Mouse (Mus musculus): ENCODE results near the gene Col9a2. TPM values are rescaled to one million over a fixed set of nuclear protein-coding genes. Genes with fewer than 3 reads are reported as not detected.

Col9a2 gene
- total RNA-seq (2022) = under 1 TPM; 0.40 to 0.78 (median 0.57) TPM

DNA sequence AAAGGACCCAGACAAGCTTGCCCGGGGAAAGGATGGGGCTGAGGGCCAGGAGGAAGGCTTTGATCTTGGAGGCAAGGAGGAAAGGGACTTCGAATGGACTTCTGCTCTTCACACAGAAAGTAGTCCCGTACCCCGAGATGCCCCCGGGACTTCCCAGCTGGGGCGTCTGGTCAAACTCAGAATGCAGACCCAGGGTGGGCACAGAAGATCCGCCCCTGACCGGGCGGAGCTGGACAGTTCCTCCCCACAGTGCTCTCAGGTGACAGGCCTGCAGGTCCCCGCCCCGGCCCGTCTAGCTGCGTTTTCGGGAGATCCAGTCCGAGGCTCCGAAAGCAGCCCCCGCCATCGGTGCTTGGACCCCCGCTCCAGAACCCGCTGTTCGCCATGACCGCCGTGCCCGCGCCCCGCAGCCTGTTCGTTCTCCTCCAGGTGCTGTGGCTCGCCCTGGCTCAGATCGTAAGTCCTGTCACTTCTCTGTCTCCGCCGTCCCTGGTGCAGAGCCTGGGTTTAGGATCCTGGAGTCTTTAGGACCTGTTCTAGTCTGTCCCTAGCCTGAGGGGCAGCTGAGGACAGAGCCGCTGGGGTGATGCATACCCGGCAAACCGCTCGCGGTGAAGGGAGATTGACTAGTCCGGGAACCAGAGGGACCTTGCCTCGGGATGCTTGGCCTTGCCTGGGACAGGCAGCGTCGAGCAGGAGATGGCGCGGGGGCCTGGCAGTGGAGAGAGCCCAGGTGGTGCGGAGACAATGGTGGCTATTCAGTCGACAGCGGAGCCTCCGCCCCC lies at the start of gene Col9a2:
TSS of gene Col9a2 (plus strand) at position 55 of the 785 bp plus-strand sequence.
- DNase-seq = no peak

DNA sequence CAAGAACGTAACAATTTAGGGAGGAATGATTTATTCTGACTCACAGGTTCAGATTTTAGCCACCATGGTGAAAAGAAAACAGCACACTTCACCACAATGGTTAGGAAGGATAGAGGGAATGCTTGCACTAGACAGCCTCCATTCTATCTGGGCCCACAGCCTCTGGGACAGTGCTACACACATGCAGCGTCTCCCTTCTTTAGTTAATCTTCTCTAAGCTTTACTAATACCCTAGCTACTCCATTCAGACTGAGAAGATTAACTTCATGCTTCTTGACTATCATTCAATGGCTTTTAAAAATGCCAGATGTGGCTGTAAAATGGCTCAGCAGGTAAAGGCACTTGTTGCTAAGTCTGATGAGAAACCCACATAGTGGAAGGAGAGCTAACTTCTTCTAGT lies 46.9 kb upstream of the Col9a2 start:
- no peak for DNase-seq

GRCm38 (mm10) chr4:120993025-120993424 lies 46.2 kb upstream of the Col9a2 start:
- DNase-seq = no peak

GRCm38 (mm10) chr4:120995911-120996310 lies 43.3 kb upstream of the Col9a2 start:
- DNase-seq = no peak

GRCm38 (mm10) chr4:121001042-121001441 lies 38.1 kb upstream of the Col9a2 start:
- DNase-seq = no peak

GRCm38 (mm10) chr4:121001659-121002058 lies 37.5 kb upstream of the Col9a2 start:
- no peak for DNase-seq

DNA sequence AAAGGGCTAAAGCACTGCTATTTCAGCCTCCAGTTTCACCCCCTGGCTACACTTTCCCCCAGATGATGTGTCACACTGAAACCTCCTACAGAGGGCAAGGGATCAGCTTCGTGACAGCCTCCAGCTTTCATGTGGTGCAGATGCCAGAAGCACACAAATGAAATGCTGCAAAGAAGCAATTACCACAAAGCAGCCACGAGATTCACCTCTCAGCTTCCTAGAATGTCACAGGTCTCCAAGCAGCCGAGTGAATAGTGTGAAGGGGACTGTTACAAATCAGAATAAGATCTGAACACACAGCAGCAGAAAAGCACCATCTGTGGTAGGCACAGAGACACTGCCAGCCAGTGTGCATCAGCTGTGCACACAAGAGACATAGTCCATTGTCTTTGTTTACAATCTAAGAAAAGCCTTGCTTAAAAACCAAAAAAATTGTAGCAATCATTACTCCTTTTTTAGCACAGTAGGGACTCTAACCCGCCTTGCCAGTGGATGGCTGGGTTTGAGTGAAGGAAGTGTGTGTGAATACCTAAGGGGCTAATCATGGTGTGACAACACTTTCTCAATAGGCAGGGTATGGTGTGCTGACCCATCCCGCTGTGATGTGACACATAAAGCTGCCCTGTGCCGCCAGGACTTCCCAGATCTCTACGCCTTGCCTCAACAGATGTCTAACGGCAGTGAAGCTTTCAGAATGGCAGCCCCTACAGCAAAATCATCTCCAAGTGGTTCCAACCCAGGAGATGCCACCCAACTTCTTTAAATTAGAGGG lies 36.6 kb upstream of the Col9a2 start:
- no peak for DNase-seq

DNA sequence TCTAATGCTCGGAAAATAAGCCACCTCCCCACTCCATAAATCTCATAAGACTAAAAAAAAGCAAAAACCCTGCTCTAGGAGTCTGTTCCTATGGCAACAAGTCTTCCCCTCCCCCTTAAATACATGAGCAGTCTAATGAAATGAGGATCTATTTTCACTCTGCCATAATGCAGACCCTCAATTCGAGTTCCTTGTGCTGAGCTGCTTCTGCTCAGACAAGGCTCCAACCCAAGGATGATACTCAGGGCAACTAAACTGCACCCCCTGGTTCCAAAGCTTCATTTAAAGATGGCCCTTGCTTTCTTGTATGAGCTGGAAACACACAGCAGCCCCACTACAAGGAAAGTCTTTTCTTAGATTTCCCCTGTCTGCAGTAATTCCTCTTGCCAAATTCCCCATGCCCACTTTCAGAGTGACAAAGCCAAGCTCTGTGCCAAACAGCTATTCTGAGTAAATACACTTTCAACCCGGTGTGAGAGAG lies 35.5 kb upstream of the Col9a2 start:
- no peak for DNase-seq

DNA sequence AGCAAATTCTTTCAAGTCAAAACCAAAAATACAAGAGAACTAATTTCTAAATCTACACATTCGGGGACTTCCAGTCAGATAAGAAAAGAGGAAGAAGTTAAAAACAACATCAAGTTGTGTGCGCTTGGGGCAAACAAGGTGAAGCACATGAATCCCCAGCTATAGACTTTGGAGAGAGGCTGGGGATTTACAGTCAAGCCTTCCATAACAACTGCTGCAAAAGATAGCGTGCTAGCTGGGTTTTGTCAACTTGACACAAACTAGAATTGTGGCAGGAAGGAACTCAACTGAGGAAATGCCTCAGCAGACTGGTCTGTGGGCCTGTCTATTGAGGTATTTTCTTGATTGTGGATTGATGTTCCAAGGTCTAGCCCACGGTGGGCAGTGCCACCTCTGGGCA lies 34.5 kb upstream of the Col9a2 start:
- no peak for DNase-seq

DNA sequence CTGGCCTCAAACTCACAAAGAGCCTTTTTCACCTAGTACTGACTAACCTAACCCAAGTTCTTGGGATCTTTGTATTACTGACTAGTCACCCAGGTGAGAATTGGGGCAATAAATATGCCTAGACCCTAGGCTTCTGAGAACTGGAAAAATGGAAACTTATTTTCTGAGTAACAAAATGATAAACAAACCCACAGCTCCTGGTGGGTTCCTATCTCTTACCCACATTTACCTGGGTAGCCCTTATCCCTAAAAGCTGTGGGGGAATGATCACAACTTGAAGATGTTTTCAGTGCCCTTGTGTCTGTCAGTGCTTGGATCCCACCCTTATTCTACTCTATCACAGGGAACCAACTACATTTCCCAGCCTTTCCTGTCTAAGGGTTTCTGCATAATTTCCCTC lies 32.2 kb upstream of the Col9a2 start:
- no peak for DNase-seq

DNA sequence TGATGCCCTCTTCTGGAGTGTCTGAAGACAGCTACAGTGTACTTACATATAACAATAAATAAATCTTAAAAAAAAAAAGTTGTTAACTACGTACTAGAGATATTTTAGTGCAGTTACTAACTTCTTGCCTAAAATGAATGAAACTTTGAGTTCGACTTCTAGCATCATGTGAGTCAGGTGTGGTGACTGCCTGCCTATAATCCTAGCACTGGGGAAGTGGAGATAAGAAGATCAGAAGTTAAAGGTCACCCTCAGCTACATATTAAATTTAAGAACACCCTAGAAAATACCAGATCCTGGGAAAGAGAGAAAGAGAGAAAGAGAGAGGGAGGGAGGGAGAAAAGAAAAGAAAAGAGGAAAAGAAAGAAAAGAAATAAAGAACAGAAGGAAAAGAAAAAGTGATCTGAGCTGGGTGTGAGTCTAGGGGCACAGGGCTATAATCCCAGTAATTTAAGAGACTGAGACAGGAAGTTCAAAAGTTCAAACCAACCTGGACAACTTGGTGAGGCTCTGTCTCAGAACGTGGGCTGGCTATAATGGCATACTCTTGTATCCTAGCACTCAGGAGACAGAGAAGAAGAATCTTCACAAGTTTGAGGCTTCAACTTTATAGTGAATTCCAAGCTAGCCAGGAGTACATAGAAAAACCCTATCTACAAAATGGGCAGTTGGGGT lies 31.0 kb upstream of the Col9a2 start:
- no peak for DNase-seq

DNA sequence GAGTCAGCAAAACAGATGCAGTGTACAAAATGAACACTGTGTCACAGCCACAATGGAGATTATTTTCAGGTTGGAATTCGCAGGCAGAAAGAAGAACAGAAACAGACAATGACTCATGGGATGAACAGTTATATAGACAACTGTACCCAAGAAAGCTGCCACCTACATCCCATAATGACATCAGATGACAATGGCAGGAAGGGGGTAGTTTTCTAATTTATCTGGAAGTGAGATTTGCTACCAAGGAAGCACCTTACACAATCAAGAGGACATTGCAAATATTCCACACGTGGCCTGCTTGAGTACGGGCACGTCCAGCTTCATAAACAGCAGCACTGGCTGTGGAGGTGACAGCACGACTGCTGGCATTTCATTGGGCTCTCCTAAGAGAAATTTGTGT lies 30.0 kb upstream of the Col9a2 start:
- DNase-seq = no peak

DNA sequence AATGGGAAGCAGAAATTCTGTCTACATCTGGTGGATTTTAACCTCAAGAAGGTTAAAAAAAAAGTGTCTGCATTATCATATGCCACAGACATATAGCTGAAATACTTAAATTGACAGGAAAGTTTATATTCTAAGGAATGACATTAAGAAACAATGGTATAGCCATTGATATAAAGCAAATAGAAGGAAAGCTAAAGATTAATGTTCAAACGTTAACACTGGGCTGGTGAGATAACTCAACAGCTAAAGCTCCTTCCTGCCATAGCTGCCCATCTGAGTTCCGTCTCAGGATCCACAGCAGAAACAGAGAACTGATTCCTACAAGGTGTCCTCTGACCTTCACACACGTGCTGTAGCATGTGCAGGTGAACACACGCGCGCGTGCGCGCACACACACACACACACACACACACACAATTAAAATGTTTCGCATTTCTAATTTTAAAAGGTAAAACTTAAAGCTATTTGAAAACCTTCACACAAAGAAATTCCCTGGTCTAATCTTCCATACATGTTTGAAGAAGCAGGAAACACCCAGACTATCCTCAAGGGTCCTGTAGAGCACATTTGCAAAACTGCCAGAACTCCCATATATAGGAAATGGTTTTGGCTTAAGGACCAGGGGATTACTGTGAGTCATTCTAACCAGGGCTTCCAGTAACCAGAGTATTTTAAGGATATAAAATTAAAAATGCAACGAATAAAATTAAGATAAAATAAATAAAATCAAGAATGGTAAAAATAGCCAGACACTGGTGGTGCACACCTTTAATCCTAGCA lies 28.2 kb upstream of the Col9a2 start:
- DNase-seq = no peak

- no peak for DNase-seq
Observed at GRCm38 (mm10) chr4:121014594-121015267, 24.5 kb upstream of the Col9a2 start.

GRCm38 (mm10) chr4:121015268-121015659 lies 23.9 kb upstream of the Col9a2 start:
- DNase-seq = no peak

GRCm38 (mm10) chr4:121016021-121016898 lies 22.9 kb upstream of the Col9a2 start:
- DNase-seq = peak; percentile 42

- DNase-seq = peak; percentile 98
Observed at GRCm38 (mm10) chr4:121016928-121017657, 22.1 kb upstream of the Col9a2 start, which contains the start of gene Smap2. Gene Smap2, minus strand, starts transcription at chr4:121017247.

DNA sequence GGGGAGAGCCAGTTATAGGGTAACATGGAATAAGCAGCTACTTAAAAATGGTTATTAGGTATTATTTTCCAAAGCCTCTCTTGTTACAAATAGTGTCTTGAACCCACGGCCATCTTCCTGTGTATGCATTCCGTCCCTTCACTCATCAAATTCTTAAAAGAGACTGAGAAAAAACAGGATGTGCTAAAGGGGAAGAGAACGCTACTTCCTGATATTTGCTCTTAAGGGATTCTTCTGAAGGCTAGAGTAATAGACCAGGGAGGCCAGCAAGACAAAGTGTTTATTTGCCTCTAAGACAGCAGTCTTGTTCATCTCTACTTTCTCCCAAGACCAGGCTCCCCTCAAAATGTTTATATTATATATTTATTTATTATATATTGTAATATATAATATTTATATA lies 20.9 kb upstream of the Col9a2 start:
- DNase-seq = no peak

GRCm38 (mm10) chr4:121020040-121020790 lies 19.0 kb upstream of the Col9a2 start:
- DNase-seq = no peak

All from adrenal gland, adult 8-10 months (tissue).